Mouse (Mus musculus): Measurements from ENCODE around the gene Gucy2c. TPM values are rescaled to one million over a fixed set of nuclear protein-coding genes. Genes with fewer than 3 reads are reported as not detected.

The Gucy2c gene
- total RNA-seq, 2 experiments from 2014 or later = 0.39 to 0.41 TPM

GRCm38 (mm10) chr6:136763912-136764311 is 17.7 kb downstream of the Gucy2c start:
- intact Hi-C loops (cut with DNase I) = no loop called here
- peak in 1 of 2 experiments; percentile 35 for DNase-seq (ENCODE audit: extremely low spot score in 1 of 2, low spot score in 2 of 2)

- no peak for DNase-seq (ENCODE audit: extremely low spot score in 1 of 2, low spot score in 2 of 2)
- intact Hi-C loops (cut with DNase I) = no loop called here
Measured at GRCm38 (mm10) chr6:136750567-136750966, 31.0 kb downstream of the Gucy2c start.

GRCm38 (mm10) chr6:136745586-136745985 is 36.0 kb downstream of the Gucy2c start:
- intact Hi-C loops (cut with DNase I) = no loop called here
- DNase-seq (ENCODE audit: extremely low spot score in 1 of 2, low spot score in 2 of 2) = no peak

GRCm38 (mm10) chr6:136743729-136744128 is 37.8 kb downstream of the Gucy2c start:
- no peak for DNase-seq (ENCODE audit: extremely low spot score in 1 of 2, low spot score in 2 of 2)
- intact Hi-C loops (cut with DNase I) = loop anchor here (2.0 kb wide), 2 partner anchors 123 to 321 kb away; no protein-coding TSS in a partner anchor

- intact Hi-C loops (cut with DNase I) = loop anchor here (2.0 kb wide), 2 partner anchors 122 to 320 kb away; no protein-coding TSS in a partner anchor
- peak; percentile 85 to 87 for DNase-seq (ENCODE audit: extremely low spot score in 1 of 2, low spot score in 2 of 2)
Measured at GRCm38 (mm10) chr6:136742352-136743118, 39.0 kb downstream of the Gucy2c start.

GRCm38 (mm10) chr6:136741281-136741680 is 40.3 kb downstream of the Gucy2c start:
- no peak for DNase-seq (ENCODE audit: extremely low spot score in 1 of 2, low spot score in 2 of 2)
- intact Hi-C loops (cut with DNase I) = no loop called here

GRCm38 (mm10) chr6:136735766-136736165 is 45.8 kb downstream of the Gucy2c start:
- intact Hi-C loops (cut with DNase I) = no loop called here

GRCm38 (mm10) chr6:136728144-136728543 is 53.4 kb downstream of the Gucy2c start:
- intact Hi-C loops (cut with DNase I) = no loop called here
- DNase-seq (ENCODE audit: extremely low spot score in 1 of 2, low spot score in 2 of 2) = no peak

More at GRCm38 (mm10) chr6:136735766-136736165, 45.8 kb downstream of the Gucy2c start:
- DNase-seq (ENCODE audit: extremely low spot score in 1 of 2, low spot score in 2 of 2) = no peak

- DNase-seq (ENCODE audit: extremely low spot score in 1 of 2, low spot score in 2 of 2) = no peak
- intact Hi-C loops (cut with DNase I) = no loop called here
Measured at GRCm38 (mm10) chr6:136723171-136723570, 58.4 kb downstream of the Gucy2c start.

- intact Hi-C loops (cut with DNase I) = no loop called here
- DNase-seq (ENCODE audit: extremely low spot score in 1 of 2, low spot score in 2 of 2) = no peak
Measured at GRCm38 (mm10) chr6:136722565-136722964, 59.0 kb downstream of the Gucy2c start.

GRCm38 (mm10) chr6:136721925-136722324 is 59.6 kb downstream of the Gucy2c start:
- DNase-seq (ENCODE audit: extremely low spot score in 1 of 2, low spot score in 2 of 2) = peak; percentile 8 to 45
- intact Hi-C loops (cut with DNase I) = no loop called here

- intact Hi-C loops (cut with DNase I) = no loop called here
- DNase-seq (ENCODE audit: extremely low spot score in 1 of 2, low spot score in 2 of 2) = peak in 1 of 2 experiments; percentile 24
Measured at GRCm38 (mm10) chr6:136720436-136720835, 61.1 kb downstream of the Gucy2c start.

GRCm38 (mm10) chr6:136715881-136716431 is 65.6 kb downstream of the Gucy2c start:
- DNase-seq (ENCODE audit: extremely low spot score in 1 of 2, low spot score in 2 of 2) = no peak
- intact Hi-C loops (cut with DNase I) = loop anchor here (10.0 kb wide), 1 partner anchor 71 kb away; no protein-coding TSS in a partner anchor

- intact Hi-C loops (cut with DNase I) = loop anchor here (10.0 kb wide), 1 partner anchor 69 kb away; no protein-coding TSS in a partner anchor
- no peak for DNase-seq (ENCODE audit: extremely low spot score in 1 of 2, low spot score in 2 of 2)
Measured at GRCm38 (mm10) chr6:136714097-136714496, 67.5 kb downstream of the Gucy2c start.

GRCm38 (mm10) chr6:136710408-136710807 is 71.2 kb downstream of the Gucy2c start:
- DNase-seq (ENCODE audit: extremely low spot score in 1 of 2, low spot score in 2 of 2) = no peak
- intact Hi-C loops (cut with DNase I) = loop anchor here (10.0 kb wide), 1 partner anchor 66 kb away; no protein-coding TSS in a partner anchor

- DNase-seq (ENCODE audit: extremely low spot score in 1 of 2, low spot score in 2 of 2) = no peak
Measured at GRCm38 (mm10) chr6:136708597-136708996, 73.0 kb downstream of the Gucy2c start.

GRCm38 (mm10) chr6:136701878-136702277 is 79.7 kb downstream of the Gucy2c start:
- intact Hi-C loops (cut with DNase I) = no loop called here

More at GRCm38 (mm10) chr6:136708597-136708996, 73.0 kb downstream of the Gucy2c start:
- intact Hi-C loops (cut with DNase I) = no loop called here

GRCm38 (mm10) chr6:136701185-136701584 is 80.4 kb downstream of the Gucy2c start:
- intact Hi-C loops (cut with DNase I) = no loop called here
- no peak for DNase-seq (ENCODE audit: extremely low spot score in 1 of 2, low spot score in 2 of 2)

More at GRCm38 (mm10) chr6:136701878-136702277, 79.7 kb downstream of the Gucy2c start:
- DNase-seq (ENCODE audit: extremely low spot score in 1 of 2, low spot score in 2 of 2) = no peak

GRCm38 (mm10) chr6:136691314-136691713 is 90.3 kb downstream of the Gucy2c start:
- intact Hi-C loops (cut with DNase I) = no loop called here
- DNase-seq (ENCODE audit: extremely low spot score in 1 of 2, low spot score in 2 of 2) = no peak

- intact Hi-C loops (cut with DNase I) = no loop called here
Measured at GRCm38 (mm10) chr6:136690527-136690926, 91.0 kb downstream of the Gucy2c start.

More at GRCm38 (mm10) chr6:136690527-136690926, 91.0 kb downstream of the Gucy2c start:
- DNase-seq (ENCODE audit: extremely low spot score in 1 of 2, low spot score in 2 of 2) = no peak
